Mouse (Mus musculus): ENCODE data around the gene Acot2.
"Not testable (repeated sequence)": the region's sequence is repeated elsewhere in the genome, so short reads cannot be mapped to it uniquely, and the experiment has no call there.

The Acot2 gene

GRCm38 (mm10) chr12:83987583-83988441 is at the start of gene Acot2:
Acot2 (plus strand) TSS chr12:83987861.
- peak; percentile 88 for DNase-seq (ENCODE audit: low read depth, low spot score)

- not testable (repeated sequence) for DNase-seq (ENCODE audit: low read depth, low spot score)
Measured at GRCm38 (mm10) chr12:83938592-83938991, 49.1 kb upstream of the Acot2 start.

GRCm38 (mm10) chr12:83939332-83939731 is 48.3 kb upstream of the Acot2 start:
- DNase-seq (ENCODE audit: low read depth, low spot score) = no peak

- no peak for DNase-seq (ENCODE audit: low read depth, low spot score)
Measured at GRCm38 (mm10) chr12:83940031-83940430, 47.6 kb upstream of the Acot2 start.

GRCm38 (mm10) chr12:83941938-83942337 is 45.7 kb upstream of the Acot2 start:
- DNase-seq (ENCODE audit: low read depth, low spot score) = no peak

GRCm38 (mm10) chr12:83947260-83947811 is 40.3 kb upstream of the Acot2 start:
- DNase-seq (ENCODE audit: low read depth, low spot score) = no peak

- no peak for DNase-seq (ENCODE audit: low read depth, low spot score)
Measured at GRCm38 (mm10) chr12:83949043-83949442, 38.6 kb upstream of the Acot2 start.

GRCm38 (mm10) chr12:83949776-83950492 is 37.7 kb upstream of the Acot2 start:
- no peak for DNase-seq (ENCODE audit: low read depth, low spot score)

- DNase-seq (ENCODE audit: low read depth, low spot score) = peak; percentile 91
Measured at GRCm38 (mm10) chr12:83950493-83950839, 37.2 kb upstream of the Acot2 start, which contains the start of gene Riox1. Riox1 (plus strand) TSS chr12:83950608.

- no peak for DNase-seq (ENCODE audit: low read depth, low spot score)
Measured at GRCm38 (mm10) chr12:83950840-83951701, 36.6 kb upstream of the Acot2 start.

GRCm38 (mm10) chr12:83951711-83952575 is 35.7 kb upstream of the Acot2 start:
- DNase-seq (ENCODE audit: low read depth, low spot score) = no peak

- DNase-seq (ENCODE audit: low read depth, low spot score) = no peak
Measured at GRCm38 (mm10) chr12:83958278-83958677, 29.4 kb upstream of the Acot2 start.

GRCm38 (mm10) chr12:83965235-83965634 is 22.4 kb upstream of the Acot2 start:
- DNase-seq (ENCODE audit: low read depth, low spot score) = no peak

- DNase-seq (ENCODE audit: low read depth, low spot score) = no peak
Measured at GRCm38 (mm10) chr12:83972117-83972516, 15.5 kb upstream of the Acot2 start.

GRCm38 (mm10) chr12:83978862-83979261 is 8.8 kb upstream of the Acot2 start:
- DNase-seq (ENCODE audit: low read depth, low spot score) = no peak

GRCm38 (mm10) chr12:83981615-83982014 is 6.0 kb upstream of the Acot2 start:
- DNase-seq (ENCODE audit: low read depth, low spot score) = no peak

GRCm38 (mm10) chr12:83984752-83985151 is 2.9 kb upstream of the Acot2 start, which contains the start of gene Heatr4:
Heatr4 (minus strand) TSS chr12:83984852.
- no peak for DNase-seq (ENCODE audit: low read depth, low spot score)

GRCm38 (mm10) chr12:83987242-83987582 is 449 bp upstream of the Acot2 start:
- DNase-seq (ENCODE audit: low read depth, low spot score) = no peak

- DNase-seq (ENCODE audit: low read depth, low spot score) = no peak
Measured at GRCm38 (mm10) chr12:83988483-83988882, 822 bp downstream of the Acot2 start.

- no peak for DNase-seq (ENCODE audit: low read depth, low spot score)
Measured at GRCm38 (mm10) chr12:83989378-83989777, 1.7 kb downstream of the Acot2 start.

- no peak for DNase-seq (ENCODE audit: low read depth, low spot score)
Measured at GRCm38 (mm10) chr12:83997221-83997620, 9.6 kb downstream of the Acot2 start.
